ENCODE assay signal across 20 mouse cellular contexts in genomic region chr7:112241945-112242329, GRCm38 (mm10). TPM values are rescaled to one million over a fixed set of nuclear protein-coding genes. Genes with fewer than 3 reads are reported as not detected.
DNase-seq lines count a peak whose midpoint lies in the region; ATAC-seq lines count a peak whose summit lies in the region.
"Had no signal": no experiment of that assay in that cellular context is flagged by ENCODE, and none has a peak within 500 bp of the region (broad histone marks: within the 10 kb centered on the region; RNA-seq: fewer than 3 reads in every experiment).

No protein-coding gene starts in this region.

- 65% methylated on average over 3 of the region's 3 CpGs for WGBS in forebrain, embryonic 14.5 days
- WGBS in forebrain, embryonic 12.5 days, result 88% methylated on average over 3 of the region's 3 CpGs
- WGBS in hindbrain, embryonic 15.5 days, result 68% methylated on average over 3 of the region's 3 CpGs
- 67% methylated on average over 3 of the region's 3 CpGs for WGBS in hindbrain, embryonic 13.5 days
- WGBS in limb, embryonic 10.5 days, result 96% methylated on average over 3 of the region's 3 CpGs

- 0 out of 2 replicates have a peak, but pooled peaks cover 4% of the 10 kb centered on the region for H3K4me1 ChIP-seq in forebrain, embryonic 14.5 days (ENCODE audit: control insufficient read depth, insufficient read depth, low read length)
- H3K4me1 ChIP-seq in forebrain, embryonic 12.5 days, result peaks cover 12% of the 10 kb centered on the region; the same call in 1 of the 2 replicates
- peaks cover 10% of the 10 kb centered on the region for H3K4me1 ChIP-seq in hindbrain, embryonic 15.5 days (replicated peaks)
- peaks cover 23% of the 10 kb centered on the region for H3K4me1 ChIP-seq in hindbrain, embryonic 13.5 days (replicated peaks)
- peaks cover 14% of the 10 kb centered on the region; the same call in 1 of the 2 replicates for H3K4me1 ChIP-seq in limb, embryonic 10.5 days

- H3K4me2 ChIP-seq in forebrain, embryonic 14.5 days (ENCODE audit: low read length), result no peak overlapping the region
- no peak overlapping the region for H3K4me2 ChIP-seq in forebrain, embryonic 12.5 days
- no peak overlapping the region for H3K4me2 ChIP-seq in hindbrain, embryonic 15.5 days
- H3K4me2 ChIP-seq in hindbrain, embryonic 13.5 days, result no peak overlapping the region
- H3K4me2 ChIP-seq: limb, embryonic 15.5 days; stomach, embryonic 15.5 days had no signal

- peak; percentile 40 for ATAC-seq in forebrain, embryonic 14.5 days
- ATAC-seq in forebrain, embryonic 12.5 days (ENCODE audit: low FRiP score), result no peak
- peak; percentile 49; the same call in 1 of the 2 replicates for ATAC-seq in hindbrain, embryonic 15.5 days (ENCODE audit: low FRiP score, low read depth)
- no peak for ATAC-seq in hindbrain, embryonic 13.5 days (ENCODE audit: low FRiP score)
- no peak; the same call in 1 of the 2 replicates for ATAC-seq in frontal cortex, adult (ENCODE audit: low TSS enrichment)
- ATAC-seq: activated CD4-positive, CD25-positive, alpha-beta regulatory T cell, adult 4 months had no signal

- no peak overlapping the region for H3K4me3 ChIP-seq in forebrain, embryonic 14.5 days (ENCODE audit: low read depth, low read length)
- H3K4me3 ChIP-seq in forebrain, embryonic 12.5 days (replicated peaks), result no peak overlapping the region
- no peak overlapping the region for H3K4me3 ChIP-seq in hindbrain, embryonic 15.5 days
- H3K4me3 ChIP-seq in hindbrain, embryonic 13.5 days, result no peak overlapping the region
- H3K4me3 ChIP-seq in limb, embryonic 10.5 days, result no peak overlapping the region
- H3K4me3 ChIP-seq: limb, embryonic 15.5 days; midbrain, embryonic 10.5 days; myocyte; stomach, embryonic 15.5 days had no signal

- peak; percentile 39 for DNase-seq in forebrain, embryonic 14.5 days (ENCODE audit: low spot score)
- peak; percentile 88 for DNase-seq in brain, adult 2 months (ENCODE audit: low read depth, low spot score)
- DNase-seq in cerebellum, adult 9-10 months, result peak; percentile 82
- no peak for DNase-seq in limb, embryonic 10.5 days (ENCODE audit: low spot score)
- DNase-seq: adrenal gland, postnatal 36 days; gastrocnemius, postnatal 25 days; heart, postnatal 10 days; kidney, adult 11 months; kidney, postnatal 25 days; lung, adult 18-20 months; lung, postnatal 36 days had no signal

- H3K9me3 ChIP-seq in forebrain, embryonic 14.5 days (replicated peaks; ENCODE audit: control insufficient read depth, low read length), result no peaks in the 10 kb centered on the region
- H3K9me3 ChIP-seq in forebrain, embryonic 12.5 days, result no peaks in the 10 kb centered on the region
- H3K9me3 ChIP-seq in hindbrain, embryonic 15.5 days, result no peaks in the 10 kb centered on the region
- H3K9me3 ChIP-seq in hindbrain, embryonic 13.5 days, result no peaks in the 10 kb centered on the region
- no peaks in the 10 kb centered on the region for H3K9me3 ChIP-seq in limb, embryonic 10.5 days (replicated peaks)
- H3K9me3 ChIP-seq: limb, embryonic 15.5 days; midbrain, embryonic 10.5 days; stomach, embryonic 15.5 days had no signal

- no peaks in the 10 kb centered on the region for H3K36me3 ChIP-seq in forebrain, embryonic 14.5 days (ENCODE audit: control insufficient read depth, insufficient read depth, low read length)
- no peaks in the 10 kb centered on the region for H3K36me3 ChIP-seq in forebrain, embryonic 12.5 days (replicated peaks)
- no peaks in the 10 kb centered on the region for H3K36me3 ChIP-seq in hindbrain, embryonic 15.5 days
- H3K36me3 ChIP-seq in hindbrain, embryonic 13.5 days, result no peaks in the 10 kb centered on the region
- H3K36me3 ChIP-seq in limb, embryonic 10.5 days, result no peaks in the 10 kb centered on the region
- H3K36me3 ChIP-seq: limb, embryonic 15.5 days; midbrain, embryonic 10.5 days; stomach, embryonic 15.5 days had no signal

- H3K27ac ChIP-seq in forebrain, embryonic 14.5 days (ENCODE audit: low read depth, low read length), result peak overlapping the region; percentile 1; the same call in 1 of the 2 replicates
- H3K27ac ChIP-seq in forebrain, embryonic 12.5 days, result no peak overlapping the region
- peak overlapping the region; percentile 50 for H3K27ac ChIP-seq in hindbrain, embryonic 15.5 days (replicated peaks)
- H3K27ac ChIP-seq in hindbrain, embryonic 13.5 days, result no peak overlapping the region
- H3K27ac ChIP-seq in limb, embryonic 10.5 days, result no peak overlapping the region
- H3K27ac ChIP-seq: limb, embryonic 15.5 days; midbrain, embryonic 10.5 days; stomach, embryonic 15.5 days had no signal

- H3K27me3 ChIP-seq in forebrain, embryonic 14.5 days (replicated peaks; ENCODE audit: control insufficient read depth, insufficient read depth, low read length), result no peaks in the 10 kb centered on the region
- peaks cover 8% of the 10 kb centered on the region; the same call in 1 of the 2 replicates for H3K27me3 ChIP-seq in forebrain, embryonic 12.5 days
- H3K27me3 ChIP-seq in hindbrain, embryonic 15.5 days, result peaks cover 4% of the 10 kb centered on the region
- H3K27me3 ChIP-seq in hindbrain, embryonic 13.5 days, result no peaks in the 10 kb centered on the region
- no peaks in the 10 kb centered on the region for H3K27me3 ChIP-seq in limb, embryonic 10.5 days (ENCODE audit: low read depth, poor library complexity, severe bottlenecking)
- H3K27me3 ChIP-seq: stomach, embryonic 15.5 days had no signal

- no peak overlapping the region for H3K9ac ChIP-seq in forebrain, embryonic 14.5 days (ENCODE audit: low read length)
- H3K9ac ChIP-seq in forebrain, embryonic 12.5 days, result no peak overlapping the region
- H3K9ac ChIP-seq in hindbrain, embryonic 15.5 days, result no peak overlapping the region
- no peak overlapping the region for H3K9ac ChIP-seq in hindbrain, embryonic 13.5 days
- H3K9ac ChIP-seq: limb, embryonic 15.5 days; stomach, embryonic 15.5 days had no signal

RNA-seq across cellular contexts. Expression of gene Mical2, which starts 16.3 kb away (rescaled TPM):
- 2.6 and 6.2 TPM in 2 replicates for polyA plus RNA-seq in forebrain, embryonic 14.5 days (2014; fragmentation: Nextera tagmentation; extraction: Ambion mirVana)
- 2.3 and 3.4 TPM in 2 replicates for polyA plus RNA-seq in forebrain, embryonic 12.5 days (2016; fragmentation: Nextera tagmentation; extraction: Ambion mirVana)
- 3.8 and 4.6 TPM in 2 replicates for polyA plus RNA-seq in hindbrain, embryonic 15.5 days (2015; fragmentation: Nextera tagmentation; extraction: Ambion mirVana)
- 1.5 and 1.9 TPM in 2 replicates for polyA plus RNA-seq in hindbrain, embryonic 13.5 days (2015; fragmentation: Nextera tagmentation; extraction: Ambion mirVana)
- 0.96 and 1.2 TPM in 2 replicates for polyA plus RNA-seq in limb, embryonic 10.5 days (2016; fragmentation: Nextera tagmentation; extraction: Ambion mirVana)

Comparison
In these comparisons a context has a peak if more than half of its experiments do, and no peak if none do; other contexts are left out.
1. ATAC-seq: peak in forebrain, embryonic 14.5 days (single experiment) and hindbrain, embryonic 15.5 days (single experiment); none in forebrain, embryonic 12.5 days (single experiment), hindbrain, embryonic 13.5 days (single experiment) and frontal cortex, adult (single experiment).
2. H3K27ac ChIP-seq: peak in forebrain, embryonic 14.5 days (single experiment) and hindbrain, embryonic 15.5 days (single experiment); none in forebrain, embryonic 12.5 days (single experiment), hindbrain, embryonic 13.5 days (single experiment) and limb, embryonic 10.5 days (single experiment).